ENCODE assay signal across 18 mouse cellular contexts in genomic region chr11:98366290-98366689, GRCm38 (mm10). TPM values are rescaled to one million over a fixed set of nuclear protein-coding genes. Genes with fewer than 3 reads are reported as not detected.
DNase-seq lines count a peak whose midpoint lies in the region; ATAC-seq and TF ChIP-seq lines count a peak whose summit lies in the region.
"Had no signal": no experiment of that assay in that cellular context is flagged by ENCODE, and none has a peak within 500 bp of the region (broad histone marks: within the 10 kb centered on the region; RNA-seq: fewer than 3 reads in every experiment).

No protein-coding gene starts in this region.

- H3K9me3 ChIP-seq in heart, embryonic 15.5 days (replicated peaks) = no peaks in the 10 kb centered on the region
- H3K9me3 ChIP-seq: forebrain, embryonic 13.5 days; limb, embryonic 15.5 days; midbrain, embryonic 13.5 days; stomach, embryonic 15.5 days had no signal

- no peak overlapping the region for H3K4me2 ChIP-seq in heart, embryonic 15.5 days
- H3K4me2 ChIP-seq: forebrain, embryonic 13.5 days; limb, embryonic 15.5 days; midbrain, embryonic 13.5 days; stomach, embryonic 15.5 days had no signal

- TF ChIP-seq CTCF in thymus, adult 2 months (IDR thresholded peaks at IDR 0.05; ENCODE audit: borderline replicate concordance, control insufficient read depth, extremely low read depth, insufficient read depth, low read length, poor library complexity) = no peak

- H3K36me3 ChIP-seq in heart, embryonic 15.5 days = no peaks in the 10 kb centered on the region
- no peaks in the 10 kb centered on the region for H3K36me3 ChIP-seq in thymus, adult 2 months (ENCODE audit: control insufficient read depth, insufficient read depth, low read length)
- H3K36me3 ChIP-seq: limb, embryonic 15.5 days; midbrain, embryonic 13.5 days; stomach, embryonic 15.5 days had no signal

- TF ChIP-seq POLR2A in thymus, adult 2 months (IDR thresholded peaks at IDR 0.05; ENCODE audit: control insufficient read depth, extremely low read depth, insufficient read depth, low read length, poor library complexity) = no peak

- H3K9ac ChIP-seq in heart, embryonic 15.5 days = no peak overlapping the region
- H3K9ac ChIP-seq: forebrain, embryonic 13.5 days; limb, embryonic 15.5 days; midbrain, embryonic 13.5 days; stomach, embryonic 15.5 days had no signal

- H3K4me1 ChIP-seq in heart, embryonic 15.5 days (replicated peaks) = peaks cover 58% of the 10 kb centered on the region
- peaks cover 42% of the 10 kb centered on the region for H3K4me1 ChIP-seq in thymus, adult 2 months (replicated peaks; ENCODE audit: control insufficient read depth, insufficient read depth, low read length)

- WGBS in heart, embryonic 15.5 days = 68% methylated on average over 10 of the region's 10 CpGs
- 11% methylated on average over 10 of the region's 10 CpGs for WGBS in thymus, adult 2 months

- no peak overlapping the region for H3K4me3 ChIP-seq in heart, embryonic 15.5 days
- H3K4me3 ChIP-seq in thymus, adult 2 months (ENCODE audit: control insufficient read depth, insufficient read depth, low read length) = no peak overlapping the region
- H3K4me3 ChIP-seq: forebrain, embryonic 13.5 days; limb, embryonic 15.5 days; midbrain, embryonic 13.5 days; stomach, embryonic 15.5 days had no signal

- no peak for ATAC-seq in heart, embryonic 15.5 days (replicated peaks; ENCODE audit: insufficient number of reproducible peaks, insufficient read depth, low FRiP score, low read depth)
- peak; percentile 80 for ATAC-seq in megakaryocyte progenitor cell, adult 5-6 weeks (replicated peaks; ENCODE audit: poor library complexity)
- ATAC-seq: forebrain, embryonic 13.5 days; midbrain, embryonic 13.5 days had no signal

- no peaks in the 10 kb centered on the region for H3K27me3 ChIP-seq in heart, embryonic 15.5 days
- no peaks in the 10 kb centered on the region for H3K27me3 ChIP-seq in thymus, adult 2 months (ENCODE audit: control insufficient read depth, insufficient read depth, low read length)
- H3K27me3 ChIP-seq: forebrain, embryonic 13.5 days; limb, embryonic 15.5 days; midbrain, embryonic 13.5 days; stomach, embryonic 15.5 days had no signal

- no peak for DNase-seq in heart, adult 11 months
- DNase-seq in thymus, postnatal 14 days = peak; percentile 48
- DNase-seq in thymus, adult 2 months = no peak
- DNase-seq in MN1 (ENCODE audit: low spot score) = no peak
- no peak for DNase-seq in cerebellum, adult 18-20 months
- DNase-seq: cerebellum, postnatal 14 days; kidney, adult 8-10 months; kidney, postnatal 36 days; lung, adult 18-20 months; lung, postnatal 36 days; retina, postnatal 1 day had no signal

- H3K27ac ChIP-seq in heart, embryonic 15.5 days = peak overlapping the region; percentile 88
- no peak overlapping the region for H3K27ac ChIP-seq in thymus, adult 2 months (ENCODE audit: control insufficient read depth, insufficient read depth, low read length)
- H3K27ac ChIP-seq: forebrain, embryonic 13.5 days; limb, embryonic 15.5 days; midbrain, embryonic 13.5 days; stomach, embryonic 15.5 days had no signal

RNA-seq across cellular contexts. Expression of gene Stard3, which starts 8.1 kb away (rescaled TPM):
- 33.9 and 40.5 TPM in 2 replicates for polyA plus RNA-seq in heart, embryonic 15.5 days (2015; fragmentation: Nextera tagmentation; extraction: Ambion mirVana)
- polyA plus RNA-seq in thymus, adult 2 months (2012; rRNA removed) = 260 and 271 TPM in 2 replicates
- total RNA-seq in megakaryocyte progenitor cell, adult 5-6 weeks (2015) = 11.1 and 12.0 TPM in 2 replicates
- 17.8 and 23.1 TPM in 2 replicates for total RNA-seq in megakaryocyte progenitor cell, adult 5-6 weeks (2017)

RNA-seq across cellular contexts. Expression of gene Tcap, which starts 17.3 kb away (rescaled TPM):
- 154 and 158 TPM in 2 replicates for polyA plus RNA-seq in heart, embryonic 15.5 days (2015; fragmentation: Nextera tagmentation; extraction: Ambion mirVana)
- polyA plus RNA-seq in thymus, adult 2 months (2012; rRNA removed) = 9.9 and 83.8 TPM in 2 replicates
- total RNA-seq in megakaryocyte progenitor cell, adult 5-6 weeks (2015) = not detected in 2 replicates
- total RNA-seq in megakaryocyte progenitor cell, adult 5-6 weeks (2017) = not detected in 2 replicates

RNA-seq across cellular contexts. Expression of gene Ppp1r1b, which starts 18.1 kb away (rescaled TPM):
- polyA plus RNA-seq in heart, embryonic 15.5 days (2015; fragmentation: Nextera tagmentation; extraction: Ambion mirVana) = 60.9 and 62.5 TPM in 2 replicates
- polyA plus RNA-seq in thymus, adult 2 months (2012; rRNA removed) = 5.9 and 11.5 TPM in 2 replicates
- not detected in 2 replicates for total RNA-seq in megakaryocyte progenitor cell, adult 5-6 weeks (2015)
- total RNA-seq in megakaryocyte progenitor cell, adult 5-6 weeks (2017) = not detected in 2 replicates

RNA-seq across cellular contexts. Expression of gene Pnmt, which starts 20.0 kb away (rescaled TPM):
- 0.52 and 0.57 TPM in 2 replicates for polyA plus RNA-seq in heart, embryonic 15.5 days (2015; fragmentation: Nextera tagmentation; extraction: Ambion mirVana)
- polyA plus RNA-seq in thymus, adult 2 months (2012; rRNA removed) = 0.77 and 1.3 TPM in 2 replicates
- total RNA-seq in megakaryocyte progenitor cell, adult 5-6 weeks (2015) = not detected in 2 replicates
- total RNA-seq in megakaryocyte progenitor cell, adult 5-6 weeks (2017) = not detected in 2 replicates
- polyA plus RNA-seq: forebrain, embryonic 13.5 days; small intestine, adult 2 months had no signal

RNA-seq across cellular contexts. Expression of gene Pgap3, which starts 34.0 kb away (rescaled TPM):
- polyA plus RNA-seq in heart, embryonic 15.5 days (2015; fragmentation: Nextera tagmentation; extraction: Ambion mirVana) = 17.0 and 19.3 TPM in 2 replicates
- 51.8 and 52.5 TPM in 2 replicates for polyA plus RNA-seq in thymus, adult 2 months (2012; rRNA removed)
- total RNA-seq in megakaryocyte progenitor cell, adult 5-6 weeks (2015) = 3.2 and 3.5 TPM in 2 replicates
- total RNA-seq in megakaryocyte progenitor cell, adult 5-6 weeks (2017) = 1.2 and 2.3 TPM in 2 replicates
